Mouse (Mus musculus): ENCODE data around the gene Pdf. TPM values are rescaled to one million over a fixed set of nuclear protein-coding genes. Genes with fewer than 3 reads are reported as not detected.

Pdf gene
- polyA plus RNA-seq, 1 experiment from 2014 or later, result 21.7 TPM

GRCm38 (mm10) chr8:107074128-107074527 is 25.7 kb upstream of the Pdf start:
- H3K4me1 ChIP-seq (ENCODE audit: control insufficient read depth, insufficient read depth, low read length), result no peaks in the 10 kb centered on the region
- H3K27me3 ChIP-seq (replicated peaks; ENCODE audit: control insufficient read depth, insufficient read depth, low read length), result no peaks in the 10 kb centered on the region
- H3K36me3 ChIP-seq (ENCODE audit: control insufficient read depth, insufficient read depth, low read length), result peaks cover 87% of the 10 kb centered on the region
- no peak for ATAC-seq
- no peak overlapping the region for H3K9ac ChIP-seq (ENCODE audit: low read length)
- WGBS, result 96% methylated on average over 1 of the region's 1 CpGs
- H3K27ac ChIP-seq (ENCODE audit: low read depth, low read length), result no peak overlapping the region
- DNase-seq (ENCODE audit: low spot score), result no peak
- no peak overlapping the region for H3K4me2 ChIP-seq (ENCODE audit: low read length)
- no peak overlapping the region for H3K4me3 ChIP-seq (ENCODE audit: low read depth, low read length)
- H3K9me3 ChIP-seq (replicated peaks; ENCODE audit: control insufficient read depth, low read length), result no peaks in the 10 kb centered on the region

- no peak for ATAC-seq
- Histone ChIP-seq H3K27me3 (replicated peaks; ENCODE audit: control insufficient read depth, insufficient read depth, low read length) (no peaks in the 10 kb centered on the region), H3K4me3 (ENCODE audit: low read depth, low read length) (no peak overlapping the region), H3K4me1 (ENCODE audit: control insufficient read depth, insufficient read depth, low read length) (no peaks in the 10 kb centered on the region), H3K4me2 (ENCODE audit: low read length) (no peak overlapping the region), H3K27ac (ENCODE audit: low read depth, low read length) (no peak overlapping the region), H3K9me3 (replicated peaks; ENCODE audit: control insufficient read depth, low read length) (no peaks in the 10 kb centered on the region), H3K36me3 (ENCODE audit: control insufficient read depth, insufficient read depth, low read length) (peaks cover 87% of the 10 kb centered on the region), H3K9ac (ENCODE audit: low read length) (no peak overlapping the region)
- 86% methylated on average over 4 of the region's 4 CpGs for WGBS
- DNase-seq (ENCODE audit: low spot score), result no peak
Observed at GRCm38 (mm10) chr8:107073706-107074105, 25.3 kb upstream of the Pdf start.

GRCm38 (mm10) chr8:107065511-107066496 is 17.4 kb upstream of the Pdf start, which contains the start of gene Tmed6:
TSS of gene Tmed6 (minus strand) at chr8:107065644.
- WGBS, result 68% methylated on average over 17 of the region's 17 CpGs
- Histone ChIP-seq H3K4me2 (ENCODE audit: low read length) (no peak within 1 kb of the TSS), H3K4me3 (ENCODE audit: low read depth, low read length) (no peak within 1 kb of the TSS), H3K27ac (ENCODE audit: low read depth, low read length) (no peak within 1 kb of the TSS), H3K27me3 (replicated peaks; ENCODE audit: control insufficient read depth, insufficient read depth, low read length) (no peaks in the 10 kb centered on the region), H3K9ac (ENCODE audit: low read length) (no peak within 1 kb of the TSS), H3K4me1 (ENCODE audit: control insufficient read depth, insufficient read depth, low read length) (no peaks in the 10 kb centered on the region), H3K9me3 (replicated peaks; ENCODE audit: control insufficient read depth, low read length) (no peaks in the 10 kb centered on the region), H3K36me3 (ENCODE audit: control insufficient read depth, insufficient read depth, low read length) (peaks cover 22% of the 10 kb centered on the region)
- ATAC-seq, result no peak
- DNase-seq (ENCODE audit: low spot score), result no peak

GRCm38 (mm10) chr8:107062613-107063012 is 14.2 kb upstream of the Pdf start:
- Histone ChIP-seq H3K4me2 (ENCODE audit: low read length) (no peak overlapping the region), H3K27ac (ENCODE audit: low read depth, low read length) (no peak overlapping the region)
- 78% methylated on average over 1 of the region's 1 CpGs for WGBS

GRCm38 (mm10) chr8:107056973-107057369 is 8.6 kb upstream of the Pdf start:
- DNase-seq (ENCODE audit: low spot score) (no peak), ATAC-seq (no peak; the same call in 1 of the 2 replicates)

More at GRCm38 (mm10) chr8:107062613-107063012, 14.2 kb upstream of the Pdf start:
- Histone ChIP-seq H3K9me3 (replicated peaks; ENCODE audit: control insufficient read depth, low read length) (no peaks in the 10 kb centered on the region), H3K4me3 (ENCODE audit: low read depth, low read length) (no peak overlapping the region), H3K4me1 (ENCODE audit: control insufficient read depth, insufficient read depth, low read length) (peaks cover 2% of the 10 kb centered on the region), H3K9ac (ENCODE audit: low read length) (no peak overlapping the region), H3K36me3 (ENCODE audit: control insufficient read depth, insufficient read depth, low read length) (peaks cover 18% of the 10 kb centered on the region), H3K27me3 (replicated peaks; ENCODE audit: control insufficient read depth, insufficient read depth, low read length) (no peaks in the 10 kb centered on the region)
- no peak for DNase-seq (ENCODE audit: low spot score)
- no peak for ATAC-seq

GRCm38 (mm10) chr8:107056076-107056972 is 7.9 kb upstream of the Pdf start, which contains the start of the genes Cog8 and Nip7:
TSS of gene Cog8 (minus strand) at chr8:107056689.
TSS of gene Nip7 (plus strand) at chr8:107056877.
- Histone ChIP-seq H3K9ac (ENCODE audit: low read length) (peak within 1 kb of the TSS; percentile 85), H3K4me2 (ENCODE audit: low read length) (peak within 1 kb of the TSS; percentile 97), H3K27ac (ENCODE audit: low read depth, low read length) (peak within 1 kb of the TSS; percentile 70), H3K27me3 (replicated peaks; ENCODE audit: control insufficient read depth, insufficient read depth, low read length) (no peaks in the 10 kb centered on the region), H3K36me3 (ENCODE audit: control insufficient read depth, insufficient read depth, low read length) (peaks cover 48% of the 10 kb centered on the region), H3K9me3 (replicated peaks; ENCODE audit: control insufficient read depth, low read length) (no peaks in the 10 kb centered on the region), H3K4me1 (ENCODE audit: control insufficient read depth, insufficient read depth, low read length) (peaks cover 8% of the 10 kb centered on the region), H3K4me3 (ENCODE audit: low read depth, low read length) (peak within 1 kb of the TSS; percentile 98)
- DNase-seq (ENCODE audit: low spot score) (peak; percentile 99), ATAC-seq (peak; percentile 97)
- WGBS, result under 1% methylated on average over 88 of the region's 88 CpGs

More at GRCm38 (mm10) chr8:107056973-107057369, 8.6 kb upstream of the Pdf start:
- H3K4me2 ChIP-seq (ENCODE audit: low read length), result peak overlapping the region; percentile 97
- no peak overlapping the region for H3K27ac ChIP-seq (ENCODE audit: low read depth, low read length)
- H3K9me3 ChIP-seq (replicated peaks; ENCODE audit: control insufficient read depth, low read length), result no peaks in the 10 kb centered on the region
- peak overlapping the region; percentile 75 for H3K9ac ChIP-seq (ENCODE audit: low read length)
- H3K4me1 ChIP-seq (ENCODE audit: control insufficient read depth, insufficient read depth, low read length), result peaks cover 8% of the 10 kb centered on the region
- H3K27me3 ChIP-seq (replicated peaks; ENCODE audit: control insufficient read depth, insufficient read depth, low read length), result no peaks in the 10 kb centered on the region
- WGBS, result 1% methylated on average over 33 of the region's 33 CpGs
- peaks cover 41% of the 10 kb centered on the region for H3K36me3 ChIP-seq (ENCODE audit: control insufficient read depth, insufficient read depth, low read length)
- peak overlapping the region; percentile 98 for H3K4me3 ChIP-seq (ENCODE audit: low read depth, low read length)

- Histone ChIP-seq H3K27ac (ENCODE audit: low read depth, low read length) (no peak overlapping the region), H3K4me1 (ENCODE audit: control insufficient read depth, insufficient read depth, low read length) (peaks cover 6% of the 10 kb centered on the region), H3K9ac (ENCODE audit: low read length) (no peak overlapping the region), H3K4me2 (ENCODE audit: low read length) (no peak overlapping the region), H3K9me3 (replicated peaks; ENCODE audit: control insufficient read depth, low read length) (no peaks in the 10 kb centered on the region), H3K27me3 (replicated peaks; ENCODE audit: control insufficient read depth, insufficient read depth, low read length) (no peaks in the 10 kb centered on the region), H3K36me3 (ENCODE audit: control insufficient read depth, insufficient read depth, low read length) (peaks cover 55% of the 10 kb centered on the region), H3K4me3 (ENCODE audit: low read depth, low read length) (no peak overlapping the region)
- WGBS, result 98% methylated on average over 8 of the region's 8 CpGs
- ATAC-seq (no peak), DNase-seq (ENCODE audit: low spot score) (no peak)
Observed at GRCm38 (mm10) chr8:107052046-107052445, 3.6 kb upstream of the Pdf start.

GRCm38 (mm10) chr8:107049480-107049879 is 1.1 kb upstream of the Pdf start:
- no peak for DNase-seq (ENCODE audit: low spot score)
- H3K36me3 ChIP-seq (ENCODE audit: control insufficient read depth, insufficient read depth, low read length), result peaks cover 81% of the 10 kb centered on the region

More at GRCm38 (mm10) chr8:107049480-107049879, 1.1 kb upstream of the Pdf start:
- Histone ChIP-seq H3K4me2 (ENCODE audit: low read length) (peak overlapping the region; percentile 68), H3K9me3 (replicated peaks; ENCODE audit: control insufficient read depth, low read length) (no peaks in the 10 kb centered on the region), H3K4me1 (ENCODE audit: control insufficient read depth, insufficient read depth, low read length) (peaks cover 4% of the 10 kb centered on the region), H3K27me3 (replicated peaks; ENCODE audit: control insufficient read depth, insufficient read depth, low read length) (no peaks in the 10 kb centered on the region), H3K4me3 (ENCODE audit: low read depth, low read length) (no peak overlapping the region), H3K27ac (ENCODE audit: low read depth, low read length) (no peak overlapping the region), H3K9ac (ENCODE audit: low read length) (no peak overlapping the region)
- ATAC-seq, result no peak
- WGBS, result 98% methylated on average over 4 of the region's 4 CpGs
